Mouse (Mus musculus) skeletal muscle tissue, adult 2 months (tissue): ENCODE results near the gene Ubqln3.

Experiments
- DNase-seq: peaks from one replicate; pipeline ENCODE4 v3.0.0-alpha.2; 2012; ENCODE audit warnings: low read depth, low spot score

The Ubqln3 gene

GRCm38 (mm10) chr7:104143179-104143578 lies at the start of gene Ubqln3:
Gene Ubqln3, minus strand, starts transcription at chr7:104143279.
- DNase-seq = no peak

DNA sequence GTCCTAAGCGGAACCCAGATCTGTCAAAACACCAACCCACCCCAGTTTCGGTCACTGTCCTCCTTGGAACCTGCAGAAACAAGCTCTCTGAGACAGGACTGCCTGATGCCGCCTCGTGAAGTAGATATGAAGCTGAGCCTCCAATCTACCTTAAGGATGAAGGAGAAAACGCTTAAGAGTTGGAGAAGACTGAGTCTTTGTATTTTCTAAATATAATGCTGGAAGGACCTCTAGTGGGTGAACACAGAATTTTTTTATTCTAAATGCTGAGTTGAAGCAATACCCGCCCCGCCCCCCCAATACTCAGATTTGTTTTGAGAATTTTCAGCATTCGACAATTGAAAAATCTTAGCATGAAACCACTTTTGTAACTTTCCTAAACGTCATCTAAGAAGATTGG lies 48.2 kb upstream of the Ubqln3 start:
- no peak for DNase-seq

DNA sequence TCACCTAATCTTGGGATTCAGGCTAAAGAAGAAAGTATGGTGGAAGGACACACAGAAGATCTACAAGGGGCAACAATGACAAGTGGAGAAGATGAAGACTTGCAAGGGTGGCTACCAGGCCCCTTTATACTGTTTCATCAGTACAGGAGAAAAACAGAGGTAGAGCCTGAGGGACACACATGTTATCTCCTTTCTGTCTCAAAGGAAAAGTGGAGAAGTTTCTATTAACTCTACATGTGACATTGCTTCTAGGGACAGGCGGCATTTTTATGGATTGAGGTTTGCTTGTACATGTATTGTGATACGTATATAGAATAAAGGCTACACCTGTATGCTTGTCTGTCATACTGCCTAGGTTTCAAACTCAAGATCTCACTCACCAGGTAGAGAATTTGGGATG lies 40.2 kb upstream of the Ubqln3 start, which contains the start of gene Olfr648:
Olfr648 (minus strand) TSS at position 101 of the 400 bp plus-strand sequence.
- DNase-seq = no peak

GRCm38 (mm10) chr7:104179074-104179473 lies 36.0 kb upstream of the Ubqln3 start:
- DNase-seq = no peak

DNA sequence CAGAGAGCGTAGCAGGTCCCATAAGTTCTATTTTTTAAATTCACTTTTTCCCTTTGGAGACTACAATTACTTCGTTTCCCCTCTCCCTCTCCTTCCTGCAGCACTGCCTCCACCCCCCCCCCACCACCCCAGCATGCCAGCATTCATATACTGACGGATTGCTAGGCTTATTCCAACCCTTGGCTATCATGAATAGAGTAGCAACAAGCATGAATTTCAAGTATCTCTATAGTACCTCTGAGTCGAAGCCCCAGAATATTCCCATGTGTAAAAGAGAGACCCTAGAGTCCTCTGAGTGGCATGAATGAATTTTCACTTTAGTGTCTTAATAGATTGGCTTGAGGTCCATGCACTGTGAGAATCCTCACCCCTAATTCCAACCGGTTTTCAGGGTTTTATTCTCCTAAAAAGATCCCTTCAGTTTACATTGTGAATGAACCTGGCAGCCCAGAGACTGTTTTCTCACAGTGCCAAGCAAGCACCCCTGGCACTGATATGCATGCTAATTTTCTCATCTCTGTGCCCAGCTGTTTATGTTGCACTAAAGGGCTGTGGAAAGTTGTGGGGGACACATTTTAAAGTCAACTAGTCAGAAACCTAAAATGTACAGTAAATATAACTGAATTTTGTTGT lies 35.5 kb upstream of the Ubqln3 start:
- DNase-seq = no peak

DNA sequence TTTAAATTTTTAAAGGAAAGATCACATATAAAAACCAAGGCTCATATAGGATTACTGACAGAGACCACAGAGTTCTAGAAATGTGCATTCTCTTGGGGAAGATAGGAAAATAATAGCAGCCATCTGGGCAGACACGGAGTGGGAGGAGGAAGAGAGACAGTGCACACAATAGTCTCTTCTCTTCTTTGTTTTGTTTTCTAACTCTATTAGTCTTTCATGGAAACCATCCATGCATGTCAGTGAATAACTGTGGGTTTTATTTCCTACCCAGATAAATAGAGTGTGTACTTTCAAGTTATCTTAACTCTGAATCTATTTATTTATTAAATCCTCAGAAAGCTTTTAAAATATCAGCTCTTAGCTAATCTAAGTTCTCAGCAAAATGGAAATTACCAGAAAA lies 32.0 kb upstream of the Ubqln3 start:
- no peak for DNase-seq

- no peak for DNase-seq
These were observed 26.6 kb upstream of the Ubqln3 start for GRCm38 (mm10) chr7:104169634-104170204.

DNA sequence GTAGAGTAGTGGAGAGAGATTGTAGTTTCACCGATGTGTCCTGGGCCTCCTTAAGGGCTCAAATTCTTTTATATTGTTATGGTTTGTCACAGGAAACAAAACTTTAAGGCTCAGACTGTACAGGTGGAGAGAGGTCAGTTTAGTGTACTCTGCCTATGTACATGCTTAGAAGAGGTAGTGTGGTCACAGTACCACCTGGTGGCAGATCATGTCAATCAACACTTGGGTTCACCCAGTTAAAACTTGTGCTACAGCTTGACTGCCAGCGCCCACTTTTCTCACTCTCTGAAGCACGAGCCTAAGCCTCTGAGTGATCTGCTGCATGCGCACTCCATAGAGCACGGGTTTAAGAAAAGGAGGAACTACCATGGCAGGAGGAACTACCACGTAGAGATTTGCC lies 24.0 kb upstream of the Ubqln3 start:
- no peak for DNase-seq

GRCm38 (mm10) chr7:104150456-104150855 lies 7.4 kb upstream of the Ubqln3 start, which contains the start of gene Ubqlnl:
Gene Ubqlnl, minus strand, starts transcription at chr7:104150556.
- no peak for DNase-seq

GRCm38 (mm10) chr7:104137305-104137704 lies 5.8 kb downstream of the Ubqln3 start, which contains the start of gene Olfr643:
Gene Olfr643, minus strand, starts transcription at chr7:104137405.
- DNase-seq = no peak

- DNase-seq = no peak
These were observed 13.4 kb downstream of the Ubqln3 start, which contains the start of gene Ubqln5 for GRCm38 (mm10) chr7:104129726-104130125. Gene Ubqln5, minus strand, starts transcription at chr7:104129826.

- no peak for DNase-seq
These were observed 38.4 kb downstream of the Ubqln3 start, which contains the start of gene Olfr646 for GRCm38 (mm10) chr7:104104757-104104972. Gene Olfr646, plus strand, starts transcription at chr7:104104873.

DNA sequence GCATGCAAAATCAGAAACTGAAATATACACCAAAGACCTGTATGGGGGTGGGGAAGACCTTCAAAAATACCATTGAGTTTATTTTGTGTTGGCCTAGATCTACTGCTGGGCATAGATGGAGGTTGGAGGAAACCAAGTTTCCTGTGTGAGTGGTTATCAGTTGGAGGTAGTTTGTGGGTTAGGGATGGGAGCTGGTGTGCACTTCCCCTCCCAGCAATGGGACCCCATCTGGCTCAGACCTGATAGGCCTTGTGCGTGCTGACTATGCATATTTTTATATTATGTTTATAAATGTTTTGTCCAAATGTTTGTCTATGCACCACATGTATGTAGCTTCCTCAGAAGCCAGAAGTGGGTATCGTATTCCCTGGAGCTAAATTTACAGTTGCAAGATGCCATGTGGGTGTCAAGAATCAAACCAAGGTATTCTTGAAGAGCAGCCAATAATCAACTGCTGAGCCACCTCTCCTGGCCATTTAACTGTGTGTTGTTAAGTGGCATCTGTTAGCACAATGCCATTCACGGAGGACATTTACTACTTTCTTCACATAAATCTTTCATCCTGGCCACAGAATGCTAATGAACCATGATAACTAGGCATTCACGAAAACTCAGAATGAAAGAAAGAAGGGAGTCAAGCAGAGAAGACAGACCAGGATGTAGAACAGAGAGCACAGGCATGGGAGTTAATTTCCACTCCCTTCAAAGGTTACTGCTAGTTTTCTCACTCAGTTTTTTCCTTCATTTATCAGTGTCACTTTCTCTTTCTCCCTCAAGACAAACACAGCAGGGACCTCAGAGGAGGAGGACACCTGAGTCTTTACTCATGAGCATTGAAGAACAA lies 38.9 kb downstream of the Ubqln3 start:
- DNase-seq = no peak
